16 mouse cellular contexts compared by ENCODE assay signal in genomic region chr13:107752745-107753144, GRCm38 (mm10).
A peak's percentile ranks its signal among the peaks of the same experiment; 100 is the strongest.
DNase-seq lines count a peak whose midpoint lies in the region; ATAC-seq and TF ChIP-seq lines count a peak whose summit lies in the region.
"Had no signal": no experiment of that assay in that cellular context is flagged by ENCODE, and none has a peak within 500 bp of the region (broad histone marks: within the 10 kb centered on the region; RNA-seq: fewer than 3 reads in every experiment).

No protein-coding gene starts in this region.

- no peaks in the 10 kb centered on the region for H3K36me3 ChIP-seq in liver, postnatal 0 days (replicated peaks; ENCODE audit: insufficient read depth, low read length)
- H3K36me3 ChIP-seq in liver, embryonic 12.5 days, result no peaks in the 10 kb centered on the region
- H3K36me3 ChIP-seq: liver, embryonic 15.5 days had no signal

- H3K4me2 ChIP-seq in liver, postnatal 0 days (ENCODE audit: low read depth, low read length), result no peak overlapping the region
- no peak overlapping the region for H3K4me2 ChIP-seq in liver, embryonic 12.5 days
- H3K4me2 ChIP-seq: embryonic facial prominence, embryonic 13.5 days; liver, embryonic 15.5 days had no signal

- intact Hi-C loops in gastrocnemius, adult 2 months (cut with DNase I), result loop anchor here (10.0 kb wide), 1 partner anchor 132 kb away; no protein-coding TSS in a partner anchor

- H3K9ac ChIP-seq in liver, postnatal 0 days (replicated peaks), result no peak overlapping the region
- no peak overlapping the region for H3K9ac ChIP-seq in liver, embryonic 12.5 days
- H3K9ac ChIP-seq: embryonic facial prominence, embryonic 13.5 days; liver, embryonic 15.5 days had no signal

- TF ChIP-seq EP300 in liver, postnatal 0 days (IDR thresholded peaks at IDR 0.05; ENCODE audit: low read depth), result no peak

- no peaks in the 10 kb centered on the region for H3K9me3 ChIP-seq in liver, postnatal 0 days (ENCODE audit: low read length)
- no peaks in the 10 kb centered on the region for H3K9me3 ChIP-seq in liver, embryonic 12.5 days (replicated peaks)
- H3K9me3 ChIP-seq: embryonic facial prominence, embryonic 13.5 days; liver, embryonic 15.5 days had no signal

- H3K4me3 ChIP-seq in gastrocnemius, adult 2 months, result no peak overlapping the region
- no peak overlapping the region for H3K4me3 ChIP-seq in liver, postnatal 0 days (ENCODE audit: low read depth, low read length)
- H3K4me3 ChIP-seq in liver, embryonic 12.5 days, result no peak overlapping the region
- H3K4me3 ChIP-seq: embryonic facial prominence, embryonic 13.5 days; liver, embryonic 15.5 days had no signal

- DNase-seq in gastrocnemius, adult 2 months, result no peak
- no peak for DNase-seq in gastrocnemius, postnatal 25 days
- peak; percentile 15 for DNase-seq in kidney, adult 9 months
- no peak for DNase-seq in kidney, postnatal 14 days
- no peak for DNase-seq in liver, postnatal 0 days
- peak; percentile 52 for DNase-seq in lung, postnatal 36 days
- DNase-seq: cerebellum, adult 9-11 months; heart, postnatal 14 days; left cerebral cortex, postnatal 4 days; right cerebral cortex, adult 18-20 months; thymus, adult 2 months had no signal

- no peaks in the 10 kb centered on the region for H3K27me3 ChIP-seq in liver, postnatal 0 days (ENCODE audit: insufficient read depth, low read length)
- no peaks in the 10 kb centered on the region for H3K27me3 ChIP-seq in liver, embryonic 12.5 days (replicated peaks)
- H3K27me3 ChIP-seq: embryonic facial prominence, embryonic 13.5 days; liver, embryonic 15.5 days had no signal

- no peak for ATAC-seq in liver, postnatal 0 days
- ATAC-seq in liver, embryonic 12.5 days, result no peak
- ATAC-seq in monocyte, adult 5-6 weeks (replicated peaks; ENCODE audit: insufficient number of reproducible peaks, low FRiP score, low TSS enrichment, poor library complexity, severe bottlenecking), result no peak
- ATAC-seq: midbrain, embryonic 16.5 days had no signal

- WGBS in liver, postnatal 0 days (ENCODE audit: insufficient replicate concordance), result 51% methylated on average over 3 of the region's 3 CpGs
- 65% methylated on average over 3 of the region's 3 CpGs for WGBS in liver, embryonic 12.5 days (ENCODE audit: insufficient replicate concordance)

- no peak overlapping the region for H3K27ac ChIP-seq in gastrocnemius, adult 2 months
- H3K27ac ChIP-seq in liver, postnatal 0 days (ENCODE audit: low read depth), result no peak overlapping the region
- no peak overlapping the region for H3K27ac ChIP-seq in liver, embryonic 12.5 days
- H3K27ac ChIP-seq: embryonic facial prominence, embryonic 13.5 days; liver, embryonic 15.5 days had no signal

- H3K4me1 ChIP-seq in liver, postnatal 0 days (ENCODE audit: insufficient read depth), result no peaks in the 10 kb centered on the region
- H3K4me1 ChIP-seq in liver, embryonic 12.5 days, result no peaks in the 10 kb centered on the region
- H3K4me1 ChIP-seq: embryonic facial prominence, embryonic 13.5 days; liver, embryonic 15.5 days had no signal

- TF ChIP-seq CTCF in gastrocnemius, adult 2 months (IDR thresholded peaks at IDR 0.05), result peak; percentile 37
- TF ChIP-seq CTCF in liver, postnatal 0 days (IDR thresholded peaks at IDR 0.05; ENCODE audit: low read depth), result 0 out of 2 replicates have a peak, but pooled peaks have one; percentile 22

Comparison
In these comparisons a context has a peak if more than half of its experiments do, and no peak if none do; other contexts are left out.
1. DNase-seq: peak in kidney, adult 9 months (single experiment) and lung, postnatal 36 days (single experiment); none in gastrocnemius, adult 2 months (single experiment), gastrocnemius, postnatal 25 days (single experiment), kidney, postnatal 14 days (single experiment) and liver, postnatal 0 days (single experiment).